8 mouse cellular contexts compared by ENCODE assay signal in genomic region chrX:142390247-142390908, GRCm38 (mm10). TPM values are rescaled to one million over a fixed set of nuclear protein-coding genes. Genes with fewer than 3 reads are reported as not detected.
DNase-seq lines count a peak whose midpoint lies in the region; ATAC-seq lines count a peak whose summit lies in the region.

TSS of gene Acsl4 (minus strand) at chrX:142390535.

- H3K36me3 ChIP-seq in hindbrain, embryonic 15.5 days: no peaks in the 10 kb centered on the region
- no peaks in the 10 kb centered on the region for H3K36me3 ChIP-seq in macrophage (ENCODE audit: inconsistent target)

- peak; percentile 99 for ATAC-seq in hindbrain, embryonic 15.5 days (ENCODE audit: low FRiP score, low read depth)

- WGBS in hindbrain, embryonic 15.5 days: 16% methylated on average over 49 of the region's 59 CpGs
- 22% methylated on average over 51 of the region's 59 CpGs for WGBS in macrophage (ENCODE audit: missing documents)

- peak within 1 kb of the TSS; percentile 62 for H3K4me2 ChIP-seq in hindbrain, embryonic 15.5 days

- H3K9ac ChIP-seq in hindbrain, embryonic 15.5 days: peak within 1 kb of the TSS; percentile 68

- peaks cover 3% of the 10 kb centered on the region; the same call in 1 of the 2 replicates for H3K27me3 ChIP-seq in hindbrain, embryonic 15.5 days

- H3K9me3 ChIP-seq in hindbrain, embryonic 15.5 days: no peaks in the 10 kb centered on the region

- H3K4me3 ChIP-seq in hindbrain, embryonic 15.5 days: peak within 1 kb of the TSS; percentile 63
- H3K4me3 ChIP-seq in macrophage (ENCODE audit: inconsistent target): peak within 1 kb of the TSS; percentile 76

- peaks cover 37% of the 10 kb centered on the region for H3K79me2 ChIP-seq in macrophage (ENCODE audit: inconsistent target)

- DNase-seq in R1 (ENCODE audit: low read depth, low spot score): peak; percentile 82
- peak; percentile 86 to 92 for DNase-seq in cerebellum, postnatal 25 days
- peak; percentile 84 to 88 for DNase-seq in frontal cortex, postnatal 36 days (ENCODE audit: low spot score in 2 of 2)
- DNase-seq in left cerebral cortex, adult 18-20 months (ENCODE audit: low spot score in 2 of 2): peak; percentile 79 to 86
- DNase-seq in right cerebral cortex, adult 18-20 months: peak; percentile 89
- DNase-seq in urinary bladder, postnatal 10 days (ENCODE audit: low spot score): peak; percentile 38

- peaks cover 8% of the 10 kb centered on the region for H3K4me1 ChIP-seq in hindbrain, embryonic 15.5 days (replicated peaks)

- H3K27ac ChIP-seq in hindbrain, embryonic 15.5 days (replicated peaks): peak within 1 kb of the TSS; percentile 89
- H3K27ac ChIP-seq in macrophage: peak within 1 kb of the TSS; percentile 91

RNA-seq across cellular contexts. Expression of gene Acsl4, which starts in this region (rescaled TPM):
- polyA plus RNA-seq in hindbrain, embryonic 15.5 days (2015; fragmentation: Nextera tagmentation; extraction: Ambion mirVana): 22.1 and 23.5 TPM in 2 replicates
- total RNA-seq in left cerebral cortex, adult 18-20 months (2021): 10 to 100 TPM; 66.8 to 69.6 TPM
- 100 to 1,000 TPM in 5 of 26 experiments, 10 to 100 TPM in 21; 27.1 to 119 (median 66.9) TPM for total RNA-seq in macrophage (2018; cell fraction: chromatin; rRNA removed)
- total RNA-seq in macrophage (2018; cell fraction: cytosol; rRNA removed): 10 to 100 TPM; 42.2 to 69.6 (median 57.6) TPM
- 100 to 1,000 TPM in 2 of 26 experiments, 10 to 100 TPM in 24; 30.0 to 108 (median 66.2) TPM for total RNA-seq in macrophage (2018; cell fraction: nucleus; rRNA removed)
- 30.4 to 40.0 TPM (median 32.2 TPM) in 3 replicates for polyA plus RNA-seq in macrophage (2018)

Comparison
In these comparisons a context has a peak if more than half of its experiments do, and no peak if none do; other contexts are left out.
1. Peak in every context shown above with its lines: DNase-seq, ATAC-seq, H3K4me3 ChIP-seq and H3K27ac ChIP-seq.
2. DNase-seq: peak in every context shown above with its lines; median percentile 89 in cerebellum, postnatal 25 days; 89 in right cerebral cortex, adult 18-20 months; 86 in frontal cortex, postnatal 36 days; 82 in left cerebral cortex, adult 18-20 months; 82 in R1; 38 in urinary bladder, postnatal 10 days.